27 mouse cellular contexts compared by ENCODE assay signal in genomic region chr10:88765431-88766142, GRCm38 (mm10). TPM values are rescaled to one million over a fixed set of nuclear protein-coding genes. Genes with fewer than 3 reads are reported as not detected.
DNase-seq lines count a peak whose midpoint lies in the region; ATAC-seq and TF ChIP-seq lines count a peak whose summit lies in the region.
"Had no signal": no experiment of that assay in that cellular context is flagged by ENCODE, and none has a peak within 500 bp of the region (broad histone marks: within the 10 kb centered on the region; RNA-seq: fewer than 3 reads in every experiment).

No protein-coding gene starts in this region.

- no peaks in the 10 kb centered on the region for H3K27me3 ChIP-seq in heart, embryonic 12.5 days (replicated peaks)
- H3K27me3 ChIP-seq in kidney, embryonic 15.5 days = no peaks in the 10 kb centered on the region
- no peaks in the 10 kb centered on the region for H3K27me3 ChIP-seq in kidney, postnatal 0 days (ENCODE audit: insufficient read depth, low read length)
- H3K27me3 ChIP-seq: forebrain, embryonic 13.5 days; heart, embryonic 15.5 days; intestine, embryonic 15.5 days; liver, embryonic 15.5 days; lung, embryonic 15.5 days; neural tube, embryonic 12.5 days had no signal

- DNase-seq in heart, adult 8-10 months (ENCODE audit: low spot score) = peak; percentile 11
- peak; percentile 25 for DNase-seq in kidney, adult 18-20 months
- DNase-seq in kidney, postnatal 0 days (ENCODE audit: low spot score) = no peak
- DNase-seq in kidney, postnatal 36 days = peak; percentile 49 to 74
- DNase-seq: cerebellum, adult 2 months; cerebellum, postnatal 14 days; gastrocnemius, postnatal 10 days; layer of hippocampus, adult 9-11 months; liver; right cerebral cortex, adult 18-20 months; spleen, adult 18-20 months; thymus, adult 18-20 months; thymus, postnatal 25 days had no signal

- no peaks in the 10 kb centered on the region for H3K9me3 ChIP-seq in heart, embryonic 12.5 days (replicated peaks)
- H3K9me3 ChIP-seq in kidney, embryonic 15.5 days (replicated peaks) = no peaks in the 10 kb centered on the region
- no peaks in the 10 kb centered on the region for H3K9me3 ChIP-seq in kidney, postnatal 0 days (replicated peaks; ENCODE audit: low read length)
- H3K9me3 ChIP-seq: forebrain, embryonic 13.5 days; heart, embryonic 15.5 days; intestine, embryonic 15.5 days; liver, embryonic 15.5 days; lung, embryonic 15.5 days; neural tube, embryonic 12.5 days had no signal

- WGBS in heart, embryonic 12.5 days = 77% methylated on average over 15 of the region's 15 CpGs
- 84% methylated on average over 15 of the region's 15 CpGs for WGBS in kidney, embryonic 15.5 days
- WGBS in kidney, postnatal 0 days = 74% methylated on average over 15 of the region's 15 CpGs

- no peak for TF ChIP-seq CTCF in kidney, postnatal 0 days (IDR thresholded peaks at IDR 0.05; ENCODE audit: low read depth)

- H3K36me3 ChIP-seq in heart, embryonic 12.5 days = peaks cover 82% of the 10 kb centered on the region
- peaks cover 94% of the 10 kb centered on the region for H3K36me3 ChIP-seq in kidney, embryonic 15.5 days
- peaks cover 60% of the 10 kb centered on the region for H3K36me3 ChIP-seq in kidney, postnatal 0 days (ENCODE audit: insufficient read depth, low read length)

- no peak overlapping the region for H3K4me3 ChIP-seq in heart, embryonic 12.5 days
- no peak overlapping the region for H3K4me3 ChIP-seq in kidney, embryonic 15.5 days (replicated peaks)
- no peak overlapping the region for H3K4me3 ChIP-seq in kidney, postnatal 0 days (replicated peaks; ENCODE audit: low read depth, low read length)
- H3K4me3 ChIP-seq: forebrain, embryonic 13.5 days; heart, embryonic 15.5 days; intestine, embryonic 15.5 days; liver, embryonic 15.5 days; lung, embryonic 15.5 days; neural tube, embryonic 12.5 days had no signal

- H3K9ac ChIP-seq in heart, embryonic 12.5 days = no peak overlapping the region
- no peak overlapping the region for H3K9ac ChIP-seq in kidney, embryonic 15.5 days
- no peak overlapping the region for H3K9ac ChIP-seq in kidney, postnatal 0 days (ENCODE audit: low read depth, low read length)
- H3K9ac ChIP-seq: forebrain, embryonic 13.5 days; heart, embryonic 15.5 days; intestine, embryonic 15.5 days; liver, embryonic 15.5 days; lung, embryonic 15.5 days; neural tube, embryonic 12.5 days had no signal

- H3K4me1 ChIP-seq in heart, embryonic 12.5 days (replicated peaks) = no peaks in the 10 kb centered on the region
- no peaks in the 10 kb centered on the region for H3K4me1 ChIP-seq in kidney, embryonic 15.5 days
- no peaks in the 10 kb centered on the region for H3K4me1 ChIP-seq in kidney, postnatal 0 days (replicated peaks; ENCODE audit: insufficient read depth, low read length)
- H3K4me1 ChIP-seq: forebrain, embryonic 13.5 days; heart, embryonic 15.5 days; intestine, embryonic 15.5 days; liver, embryonic 15.5 days; lung, embryonic 15.5 days; neural tube, embryonic 12.5 days had no signal

- H3K27ac ChIP-seq in heart, embryonic 12.5 days (ENCODE audit: poor library complexity, severe bottlenecking) = no peak overlapping the region
- no peak overlapping the region for H3K27ac ChIP-seq in kidney, embryonic 15.5 days
- H3K27ac ChIP-seq in kidney, postnatal 0 days = no peak overlapping the region
- H3K27ac ChIP-seq: forebrain, embryonic 13.5 days; heart, embryonic 15.5 days; hindbrain, postnatal 0 days; intestine, embryonic 15.5 days; liver, embryonic 15.5 days; lung, embryonic 15.5 days; neural tube, embryonic 12.5 days; stomach, postnatal 0 days had no signal

- ATAC-seq in heart, embryonic 12.5 days (ENCODE audit: insufficient number of reproducible peaks, low FRiP score) = no peak
- ATAC-seq in kidney, embryonic 15.5 days (replicated peaks; ENCODE audit: low FRiP score) = no peak
- ATAC-seq in kidney, postnatal 0 days (replicated peaks; ENCODE audit: low FRiP score, low read depth) = peak; percentile 87
- no peak for ATAC-seq in megakaryocyte progenitor cell, adult 5-6 weeks (replicated peaks; ENCODE audit: poor library complexity)
- ATAC-seq: CD4-positive, CD25-positive, alpha-beta regulatory T cell, adult 4 months; forebrain, embryonic 13.5 days; hindbrain, postnatal 0 days; intestine, embryonic 15.5 days; midbrain, embryonic 16.5 days had no signal

- no peak overlapping the region for H3K4me2 ChIP-seq in heart, embryonic 12.5 days
- no peak overlapping the region for H3K4me2 ChIP-seq in kidney, embryonic 15.5 days
- H3K4me2 ChIP-seq in kidney, postnatal 0 days (ENCODE audit: low read length) = no peak overlapping the region
- H3K4me2 ChIP-seq: forebrain, embryonic 13.5 days; heart, embryonic 15.5 days; intestine, embryonic 15.5 days; liver, embryonic 15.5 days; lung, embryonic 15.5 days; midbrain, embryonic 11.5 days; neural tube, embryonic 12.5 days had no signal

RNA-seq across cellular contexts. Expression of gene Arl1, which starts 34.9 kb away (rescaled TPM):
- total RNA-seq in heart, adult 8-10 months (2022) = 10 to 100 TPM; 81.8 to 94.7 (median 91.7) TPM
- polyA plus RNA-seq in heart, embryonic 12.5 days (2016; fragmentation: Nextera tagmentation; extraction: Ambion mirVana) = 139 and 141 TPM in 2 replicates
- 191 and 193 TPM in 2 replicates for polyA plus RNA-seq in kidney, embryonic 15.5 days (2015; fragmentation: Nextera tagmentation; extraction: Ambion mirVana)
- 186 and 194 TPM in 2 replicates for polyA plus RNA-seq in kidney, postnatal 0 days (2015; fragmentation: Nextera tagmentation; extraction: Ambion mirVana)
- 101 and 115 TPM in 2 replicates for total RNA-seq in megakaryocyte progenitor cell, adult 5-6 weeks (2015)
- 104 and 116 TPM in 2 replicates for total RNA-seq in megakaryocyte progenitor cell, adult 5-6 weeks (2017)
